Mouse (Mus musculus): ENCODE data around the gene Rem1.

GRCm38 (mm10) chr2:152612193-152612592 is 14.6 kb upstream of the Rem1 start:
- TF ChIP-seq CTCF (IDR thresholded peaks at IDR 0.05; ENCODE audit: low read depth, low read length) (no peak), POLR2A (IDR thresholded peaks at IDR 0.05; ENCODE audit: borderline replicate concordance, low read depth, low read length) (no peak)
